Mouse (Mus musculus): ENCODE data around the gene Prr32.

Prr32 gene

DNA sequence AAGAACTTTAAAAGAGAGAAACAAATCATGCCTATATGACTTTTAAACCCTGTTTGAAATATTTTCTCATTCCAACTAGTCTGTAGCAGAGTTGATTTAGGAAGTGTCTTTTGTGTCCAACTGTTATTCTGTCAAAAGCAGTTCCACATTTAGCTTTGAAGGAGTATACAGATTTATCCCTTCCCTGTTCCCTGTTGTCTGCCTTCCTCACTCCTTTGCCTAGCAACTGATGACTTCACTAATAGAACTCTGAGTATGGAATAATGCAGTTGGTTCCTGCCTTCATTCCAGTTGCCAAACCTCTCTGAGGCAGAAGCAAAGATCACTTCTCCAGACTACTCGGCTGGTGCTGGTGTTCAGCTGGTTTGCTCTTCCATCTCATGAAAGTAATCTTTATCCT is at the start of gene Prr32:
Gene Prr32 (plus strand): TSS at position 301 of the 400 bp plus-strand sequence.
- no peak for DNase-seq (ENCODE audit: low read depth, low spot score)
